Mouse (Mus musculus): Measurements from ENCODE around the gene Gm597. TPM values are rescaled to one million over a fixed set of nuclear protein-coding genes. Genes with fewer than 3 reads are reported as not detected.

Gm597 gene
- polyA plus RNA-seq (2012): not detected in 2 replicates

DNA sequence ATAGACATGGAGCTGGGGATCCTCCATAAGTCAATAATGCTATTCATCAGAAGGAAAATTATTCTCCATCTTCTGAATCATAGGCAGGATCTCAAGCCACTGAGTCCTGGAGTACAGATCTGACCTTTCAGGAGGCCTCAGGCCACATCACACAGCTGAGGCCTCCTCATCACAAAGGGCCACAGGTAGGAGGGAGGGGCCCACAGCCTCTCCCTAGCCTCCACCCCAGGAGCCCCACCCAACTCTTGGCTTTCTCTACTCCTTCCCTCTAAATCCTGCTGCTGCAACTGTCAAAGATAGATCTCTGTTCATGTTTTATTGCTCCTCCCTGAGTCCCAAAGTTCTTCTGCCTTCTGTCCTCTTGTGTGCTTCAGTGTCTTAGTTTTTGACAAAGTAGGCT, at the start of gene Gm597:
Gm597 (minus strand) TSS at position 101 of the 400 bp plus-strand sequence.

